Mouse (Mus musculus): ENCODE data around the gene Trpm4. TPM values are rescaled to one million over a fixed set of nuclear protein-coding genes. Genes with fewer than 3 reads are reported as not detected.

The Trpm4 gene
- total RNA-seq, 2 experiments from 2014 or later, result 19.0 to 26.5 TPM

DNA sequence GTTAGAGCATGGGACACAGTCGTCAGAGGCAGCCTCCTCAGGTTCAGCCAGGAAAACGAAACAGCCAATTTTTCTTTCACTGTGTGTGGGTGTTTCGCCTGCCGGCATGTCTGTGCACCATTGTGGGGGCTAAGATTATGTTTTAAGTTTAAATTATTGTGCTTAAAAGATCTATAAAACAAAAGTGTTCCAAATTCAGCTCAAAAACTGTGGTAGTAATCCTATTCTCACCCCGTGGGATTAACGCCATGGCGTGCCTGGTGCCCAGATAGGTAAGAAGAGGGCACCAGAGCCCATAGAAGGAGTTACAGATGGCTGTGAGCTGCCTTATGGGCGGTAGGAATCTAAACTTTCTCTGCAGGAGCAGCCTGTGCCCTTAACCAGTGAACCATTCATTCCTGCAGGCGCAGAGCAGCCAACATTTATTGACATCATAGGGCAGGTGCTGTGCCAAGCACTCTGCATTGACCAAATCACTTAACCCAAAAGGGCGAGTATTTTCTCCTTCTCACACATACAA, 18.3 kb downstream of the Trpm4 start:
- no peak for DNase-seq (ENCODE audit: low spot score in 2 of 2)

GRCm38 (mm10) chr7:45313495-45313894, 20.1 kb downstream of the Trpm4 start:
- no peak for DNase-seq (ENCODE audit: low spot score in 2 of 2)

DNA sequence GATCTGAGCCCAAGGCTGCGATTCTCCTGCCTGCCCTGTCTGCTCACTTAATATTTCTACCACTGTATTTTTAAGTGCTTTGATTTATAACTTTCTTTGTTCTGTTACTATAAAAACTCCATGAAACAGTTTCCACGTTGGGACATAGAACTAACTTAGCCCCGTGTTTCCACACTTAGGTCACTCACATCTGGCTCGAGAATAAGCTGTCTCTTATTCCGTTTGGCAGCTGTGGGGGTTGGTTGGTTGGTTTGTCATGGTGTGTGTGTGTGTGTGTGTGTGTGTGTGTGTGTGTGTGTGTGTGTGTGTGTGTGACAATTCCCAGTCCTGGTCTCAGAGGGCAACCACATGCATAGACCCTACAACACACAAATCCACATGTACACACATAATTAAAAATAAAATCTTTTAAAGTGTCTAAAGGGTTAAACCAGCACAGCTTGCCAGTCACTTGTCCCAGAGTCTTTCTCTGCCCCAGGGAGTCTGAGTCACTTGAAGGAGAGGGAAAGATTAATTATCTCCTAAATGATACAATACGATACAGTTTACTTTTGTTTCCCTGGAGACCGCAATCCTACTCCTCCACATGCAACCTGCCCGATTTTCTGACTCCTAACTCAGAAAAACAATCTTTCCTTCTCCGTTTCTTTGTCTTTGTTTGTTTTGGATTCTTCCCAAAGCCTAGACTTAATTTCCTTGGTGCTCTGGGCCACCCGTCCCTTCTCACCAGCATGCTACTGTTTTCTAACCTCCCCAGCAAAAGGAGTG, 20.7 kb downstream of the Trpm4 start:
- DNase-seq (ENCODE audit: low spot score in 2 of 2), result no peak

DNA sequence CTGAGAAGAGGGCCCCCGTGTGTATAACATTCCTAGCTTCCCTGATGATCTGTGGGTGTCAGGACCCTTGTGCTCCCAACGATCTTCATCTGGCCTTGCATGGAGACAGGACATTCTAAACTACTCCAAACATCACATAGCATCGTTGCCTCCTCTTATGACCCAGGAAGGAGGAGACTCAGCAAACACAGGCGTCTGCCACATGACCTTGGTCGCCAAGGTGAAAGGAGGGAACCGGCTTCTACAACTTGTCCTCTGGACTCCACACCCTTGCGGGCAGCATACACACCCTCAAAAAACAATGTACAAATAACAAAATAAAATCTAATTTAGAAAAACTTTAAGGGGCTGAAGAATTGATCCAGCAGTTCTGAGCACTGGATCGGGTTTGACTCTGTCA, 21.6 kb downstream of the Trpm4 start:
- no peak for DNase-seq (ENCODE audit: low spot score in 2 of 2)

DNA sequence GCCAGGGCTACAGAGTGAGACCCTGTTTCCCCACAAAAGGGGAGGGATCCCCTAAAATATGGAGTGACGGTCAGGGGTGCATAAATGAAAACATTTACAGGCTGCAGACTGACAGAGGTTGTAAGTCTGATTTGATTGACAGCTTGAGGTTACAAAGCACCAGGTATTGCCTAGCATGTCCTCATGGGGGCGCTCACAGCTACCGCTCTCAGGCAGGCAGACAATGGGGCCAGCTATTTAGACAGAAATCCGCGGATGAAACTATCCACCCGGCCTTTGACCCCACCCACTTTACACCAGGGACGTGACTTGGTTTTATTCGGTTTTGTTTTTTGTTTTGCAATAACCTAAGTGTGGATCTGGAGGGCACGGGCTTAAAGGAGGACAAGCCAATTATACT, 24.1 kb downstream of the Trpm4 start:
- DNase-seq (ENCODE audit: low spot score in 2 of 2), result peak in 1 of 2 experiments; percentile 56

GRCm38 (mm10) chr7:45308551-45309240, 24.9 kb downstream of the Trpm4 start:
- DNase-seq (ENCODE audit: low spot score in 2 of 2), result no peak

GRCm38 (mm10) chr7:45305275-45305674, 28.3 kb downstream of the Trpm4 start:
- peak; percentile 61 to 71 for DNase-seq (ENCODE audit: low spot score in 2 of 2)

- no peak for DNase-seq (ENCODE audit: low spot score in 2 of 2)
These were observed 28.7 kb downstream of the Trpm4 start for GRCm38 (mm10) chr7:45304869-45305268.

DNA sequence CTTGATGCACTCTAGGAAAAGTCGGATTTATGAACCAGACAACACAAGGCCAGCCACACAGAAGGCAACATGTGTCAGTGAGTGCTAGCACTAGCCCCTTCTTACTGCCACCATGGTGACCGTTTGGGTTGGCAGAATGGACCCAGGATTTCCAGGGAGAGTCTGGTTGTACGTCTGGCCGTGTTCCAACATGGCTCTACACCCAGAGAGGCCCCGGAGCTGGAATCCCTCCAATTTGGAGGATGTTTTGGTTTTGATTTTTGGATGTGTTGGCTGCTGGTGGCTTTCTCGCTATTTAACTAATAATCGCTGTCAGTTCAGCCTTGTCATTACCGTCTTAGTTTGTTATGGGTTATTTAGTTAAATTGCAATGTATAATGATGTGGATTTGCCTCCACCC, 31.0 kb downstream of the Trpm4 start:
- DNase-seq (ENCODE audit: low spot score in 2 of 2), result no peak

DNA sequence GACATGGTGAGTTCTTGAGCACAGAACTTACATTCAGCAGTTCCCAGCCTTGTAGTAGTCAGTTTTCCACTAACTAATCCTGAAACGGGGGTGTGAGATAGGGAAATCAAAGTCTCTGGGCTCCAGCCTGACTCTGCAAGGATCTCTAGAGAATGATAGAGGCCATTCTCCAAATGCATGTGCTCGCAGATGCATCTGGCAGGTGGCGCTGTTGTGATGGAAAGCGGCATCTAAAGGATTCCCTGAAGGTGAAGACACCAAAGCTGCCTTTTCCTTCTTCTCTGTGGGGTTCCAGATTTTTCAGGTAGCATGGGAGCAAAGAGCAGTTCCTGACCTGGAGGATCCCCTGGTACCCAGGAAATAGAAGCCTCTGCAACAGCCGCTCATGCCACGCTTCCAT, 33.3 kb downstream of the Trpm4 start:
- DNase-seq (ENCODE audit: low spot score in 2 of 2), result peak; percentile 82 to 84

DNA sequence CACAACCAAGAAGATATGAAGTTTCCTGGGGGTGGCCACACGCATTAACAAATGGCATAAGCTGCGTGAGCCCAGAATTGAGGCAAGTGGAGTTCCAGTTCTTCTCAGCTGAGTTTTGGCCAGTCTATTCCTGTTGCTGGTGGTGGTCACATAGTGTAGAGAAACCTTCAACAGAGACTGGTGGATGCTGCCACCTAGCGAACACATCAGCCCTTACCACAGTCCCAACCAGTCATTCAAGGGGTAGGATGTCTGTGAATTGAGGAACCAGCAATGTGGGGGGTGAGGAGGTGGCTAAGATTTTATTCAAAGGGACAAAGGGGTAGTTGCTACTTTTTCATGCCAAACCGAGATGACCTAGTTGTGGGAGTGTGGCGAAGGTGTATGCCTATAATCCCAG, 33.8 kb downstream of the Trpm4 start:
- peak; percentile 73 to 81 for DNase-seq (ENCODE audit: low spot score in 2 of 2)

DNA sequence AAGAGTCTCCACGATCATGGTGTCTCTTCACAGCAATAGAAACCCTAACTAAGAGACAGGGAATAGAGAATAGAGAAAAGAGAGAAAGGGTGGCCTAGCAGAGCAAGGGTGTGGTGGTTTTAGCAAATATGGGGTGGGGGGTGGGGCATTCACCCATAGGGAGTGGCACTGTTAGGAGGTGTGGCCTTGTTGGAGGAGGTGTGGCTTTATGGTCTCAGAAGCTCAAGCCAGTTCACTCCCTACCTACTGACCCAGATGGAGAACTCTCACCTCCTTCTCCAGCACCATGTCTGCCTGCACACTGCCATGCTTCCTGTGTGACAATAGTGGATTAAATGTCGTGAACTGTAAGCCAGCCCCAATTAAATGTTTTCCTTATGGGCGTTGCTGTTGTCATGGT, 36.0 kb downstream of the Trpm4 start:
- DNase-seq (ENCODE audit: low spot score in 2 of 2), result no peak

DNA sequence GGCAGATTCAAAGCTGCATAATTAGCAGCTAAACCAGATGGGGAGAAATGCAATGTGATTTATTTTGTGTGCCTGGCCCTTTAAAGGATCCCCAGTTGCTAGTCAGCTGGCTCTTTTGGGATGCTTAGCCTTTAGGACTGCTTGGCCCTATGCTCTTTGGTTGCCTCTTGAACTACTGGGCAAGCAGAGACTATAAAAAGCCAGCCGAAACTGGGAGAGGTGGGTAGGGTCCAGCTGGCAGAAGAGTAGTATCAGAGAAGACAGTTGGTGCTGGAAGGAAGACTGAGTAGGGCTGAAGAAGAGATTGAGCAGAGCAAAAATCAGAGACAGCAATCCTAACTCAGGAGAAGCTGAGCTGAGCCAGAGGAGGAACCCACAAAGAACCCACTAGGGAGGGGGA, 37.0 kb downstream of the Trpm4 start:
- no peak for DNase-seq (ENCODE audit: low spot score in 2 of 2)

GRCm38 (mm10) chr7:45286486-45286885, 47.1 kb downstream of the Trpm4 start:
- DNase-seq (ENCODE audit: low spot score in 2 of 2), result no peak

DNA sequence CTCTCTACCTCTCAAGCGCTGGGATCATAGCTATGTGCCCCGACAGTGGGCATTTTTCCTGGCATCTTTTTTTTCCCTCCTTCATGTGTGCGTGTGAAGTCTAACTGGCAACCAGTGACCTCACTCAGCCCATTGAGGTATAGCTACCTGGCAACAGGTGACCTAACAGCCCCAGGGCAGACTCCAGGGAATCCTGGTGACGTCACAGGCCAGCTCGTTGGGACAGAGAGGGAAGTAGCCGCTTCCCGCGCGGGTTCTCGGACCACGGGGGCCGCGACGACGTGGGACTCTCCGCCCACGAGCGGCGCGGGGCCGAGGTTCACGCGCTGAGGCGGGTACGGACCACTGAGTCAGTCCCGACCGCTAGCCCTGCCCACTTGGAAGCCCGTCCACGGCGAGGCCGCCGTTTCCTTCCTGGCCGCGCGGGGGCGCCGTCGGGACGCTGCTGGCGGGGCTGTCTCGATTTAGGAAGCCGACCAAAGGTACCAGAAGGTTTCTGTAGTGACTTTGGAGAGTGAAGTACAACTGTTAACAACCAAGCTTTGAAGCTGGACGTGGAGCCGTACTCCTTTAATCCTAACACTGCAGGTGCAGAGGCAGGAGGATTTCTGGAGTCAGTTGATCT, 56.3 kb downstream of the Trpm4 start, which contains the start of gene Slc6a21:
Gene Slc6a21, plus strand, starts transcription at position 378 of the 625 bp plus-strand sequence.
- peak; percentile 73 to 79 for DNase-seq (ENCODE audit: low spot score in 2 of 2)

GRCm38 (mm10) chr7:45273672-45274071, 59.9 kb downstream of the Trpm4 start:
- DNase-seq (ENCODE audit: low spot score in 2 of 2), result no peak

- no peak for DNase-seq (ENCODE audit: low spot score in 2 of 2)
These were observed 60.7 kb downstream of the Trpm4 start for GRCm38 (mm10) chr7:45272786-45273412.

GRCm38 (mm10) chr7:45265518-45265917, 68.1 kb downstream of the Trpm4 start:
- DNase-seq (ENCODE audit: low spot score in 2 of 2), result no peak

DNA sequence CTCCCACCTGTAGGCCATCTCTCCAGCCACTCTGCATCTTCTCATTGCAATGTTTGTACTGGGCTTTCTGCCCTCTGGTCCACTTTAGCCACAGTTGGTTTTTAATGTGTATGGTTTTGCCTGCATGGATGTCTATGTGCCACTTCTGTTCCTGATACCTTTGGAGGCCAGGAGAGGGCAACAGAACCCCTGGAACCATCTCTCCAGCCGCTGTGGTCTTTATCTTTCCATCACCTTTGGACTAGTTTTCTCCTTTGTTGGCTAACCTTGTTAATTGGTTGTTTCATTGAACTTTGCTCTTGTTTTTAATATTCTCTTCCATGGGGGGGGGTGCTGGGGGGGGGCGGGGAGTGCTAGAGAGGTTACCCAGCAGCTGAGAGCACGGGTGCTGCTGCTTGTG, 69.2 kb downstream of the Trpm4 start:
- DNase-seq (ENCODE audit: low spot score in 2 of 2), result no peak

DNA sequence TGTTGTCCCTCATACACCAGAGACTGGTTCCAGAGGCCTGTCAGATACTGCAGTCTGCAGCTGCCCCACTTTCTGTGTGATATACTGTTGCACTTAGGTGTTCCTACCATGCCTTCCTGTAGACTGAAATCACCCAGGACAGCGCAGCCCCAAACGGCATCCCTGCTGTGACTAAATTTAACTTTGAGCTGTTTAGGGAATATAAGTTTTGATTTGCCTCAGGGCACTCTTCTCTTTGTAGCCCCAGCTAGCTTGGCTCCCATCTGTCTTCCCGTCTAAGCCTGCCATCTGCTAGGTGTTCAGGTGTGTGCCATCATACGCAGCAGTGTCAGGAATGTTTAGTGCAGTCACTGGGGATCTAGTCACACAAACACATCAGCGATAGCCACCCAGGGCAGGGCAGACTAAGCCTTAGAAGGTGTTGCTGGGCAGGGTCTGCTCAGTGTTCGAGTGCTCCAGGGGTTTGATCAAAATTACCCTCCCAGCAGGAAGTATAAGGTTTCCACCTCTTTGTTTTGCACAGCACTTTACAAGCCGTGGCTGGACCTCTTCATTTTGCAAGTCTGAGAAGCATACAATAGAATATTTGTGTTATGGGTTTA, 70.5 kb downstream of the Trpm4 start:
- DNase-seq (ENCODE audit: low spot score in 2 of 2), result no peak

DNA sequence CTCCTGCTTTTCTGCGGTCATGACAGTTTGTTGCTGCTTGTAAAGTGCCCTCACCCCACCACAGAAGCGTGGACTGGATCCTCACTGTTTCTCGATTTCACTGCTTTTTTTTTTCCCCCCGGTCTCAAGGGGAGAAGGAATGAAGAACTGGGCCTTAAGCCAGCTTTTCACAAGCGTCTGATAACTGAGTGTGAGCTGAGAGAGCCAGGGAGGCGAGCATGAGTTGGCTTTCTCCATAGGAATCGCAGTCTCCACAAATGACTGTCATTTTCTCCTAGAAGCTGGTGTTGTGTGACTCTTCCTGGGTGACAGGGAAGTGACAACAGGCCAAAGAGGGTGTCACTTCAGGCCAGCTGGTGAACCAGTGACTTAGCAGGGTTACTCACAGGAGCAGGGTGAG, 71.3 kb downstream of the Trpm4 start:
- DNase-seq (ENCODE audit: low spot score in 2 of 2), result no peak
